In the genomic region with DNA sequence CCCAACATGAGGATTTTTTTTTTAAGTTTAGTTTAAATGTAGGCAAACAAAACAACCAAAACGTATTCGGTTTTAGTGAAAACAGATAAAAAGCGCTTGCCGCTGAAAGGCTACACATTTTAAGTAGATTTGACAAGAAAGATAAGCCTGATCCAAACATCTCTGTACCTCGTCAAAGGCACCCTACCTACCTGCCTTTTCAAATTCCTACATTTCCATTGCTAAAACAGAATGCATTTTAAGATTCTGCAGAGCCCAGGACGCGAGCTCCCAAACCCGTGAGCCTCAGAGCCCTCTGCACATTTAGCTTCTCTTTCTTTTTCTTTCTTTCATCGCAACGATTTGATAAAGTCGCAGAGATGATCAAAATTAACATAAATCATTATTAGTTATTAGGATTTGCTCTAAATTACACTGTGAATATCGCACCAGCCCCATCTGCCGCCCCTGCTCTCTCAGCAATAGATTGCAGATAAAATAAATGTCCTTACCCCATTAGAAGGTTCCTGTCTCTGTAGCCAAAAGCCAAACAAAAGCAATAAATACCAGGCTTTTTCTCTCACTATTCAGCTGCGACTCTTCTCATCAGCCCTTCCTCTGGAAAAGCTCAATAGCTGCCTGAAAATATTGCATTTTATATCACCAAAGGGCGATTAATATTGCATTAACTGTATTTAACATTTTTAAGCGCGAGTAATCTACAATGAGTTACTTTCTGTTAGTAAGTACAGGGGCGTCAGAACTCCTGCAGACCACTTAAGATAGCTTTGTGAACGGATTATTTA, we compare ENCODE assay signal across 18 mouse cellular contexts. TPM values are rescaled to one million over a fixed set of nuclear protein-coding genes. Genes with fewer than 3 reads are reported as not detected.
DNase-seq lines count a peak whose midpoint lies in the region; ATAC-seq lines count a peak whose summit lies in the region.
"Had no signal": no experiment of that assay in that cellular context is flagged by ENCODE, and none has a peak within 500 bp of the region (broad histone marks: within the 10 kb centered on the region; RNA-seq: fewer than 3 reads in every experiment).

No protein-coding gene starts in this region.

- peaks cover 6% of the 10 kb centered on the region for H3K4me1 ChIP-seq in forebrain, embryonic 14.5 days (ENCODE audit: control insufficient read depth, insufficient read depth, low read length)
- peaks cover 17% of the 10 kb centered on the region for H3K4me1 ChIP-seq in forebrain, embryonic 12.5 days
- peaks cover 16% of the 10 kb centered on the region for H3K4me1 ChIP-seq in hindbrain, embryonic 13.5 days (replicated peaks)
- peaks cover 11% of the 10 kb centered on the region for H3K4me1 ChIP-seq in midbrain, embryonic 12.5 days
- peaks cover 11% of the 10 kb centered on the region; the same call in 1 of the 2 replicates for H3K4me1 ChIP-seq in neural tube, embryonic 15.5 days
- no peaks in the 10 kb centered on the region; the same call in 1 of the 2 replicates for H3K4me1 ChIP-seq in liver, embryonic 11.5 days (replicated peaks; ENCODE audit: control insufficient read depth, insufficient read depth, low read length)

- no peak overlapping the region for H3K4me3 ChIP-seq in forebrain, embryonic 14.5 days (ENCODE audit: low read depth, low read length)
- no peak overlapping the region for H3K4me3 ChIP-seq in forebrain, embryonic 12.5 days (replicated peaks)
- H3K4me3 ChIP-seq in hindbrain, embryonic 13.5 days: peak overlapping the region; percentile 22; the same call in 1 of the 2 replicates
- peak overlapping the region; percentile 27 for H3K4me3 ChIP-seq in midbrain, embryonic 12.5 days
- peak overlapping the region; percentile 20 for H3K4me3 ChIP-seq in neural tube, embryonic 15.5 days (replicated peaks)
- no peak overlapping the region for H3K4me3 ChIP-seq in liver, embryonic 11.5 days (ENCODE audit: low read depth, low read length)
- H3K4me3 ChIP-seq: forebrain, embryonic 15.5 days; gastrocnemius, adult 2 months; liver, embryonic 12.5 days; megakaryocyte, embryonic 14.5 days had no signal

- H3K27ac ChIP-seq in forebrain, embryonic 14.5 days (ENCODE audit: low read depth, low read length): no peak overlapping the region
- H3K27ac ChIP-seq in forebrain, embryonic 12.5 days: no peak overlapping the region
- H3K27ac ChIP-seq in hindbrain, embryonic 13.5 days: peak overlapping the region; percentile 55; the same call in 1 of the 2 replicates
- peak overlapping the region; percentile 63 for H3K27ac ChIP-seq in midbrain, embryonic 12.5 days (replicated peaks)
- H3K27ac ChIP-seq in neural tube, embryonic 15.5 days (replicated peaks): peak overlapping the region; percentile 54
- H3K27ac ChIP-seq in liver, embryonic 11.5 days (ENCODE audit: low read depth, low read length): no peak overlapping the region
- H3K27ac ChIP-seq: forebrain, embryonic 15.5 days; gastrocnemius, adult 2 months; liver, embryonic 12.5 days had no signal

- no peaks in the 10 kb centered on the region for H3K36me3 ChIP-seq in forebrain, embryonic 14.5 days (ENCODE audit: control insufficient read depth, insufficient read depth, low read length)
- H3K36me3 ChIP-seq in forebrain, embryonic 12.5 days (replicated peaks): no peaks in the 10 kb centered on the region
- no peaks in the 10 kb centered on the region for H3K36me3 ChIP-seq in hindbrain, embryonic 13.5 days
- H3K36me3 ChIP-seq in midbrain, embryonic 12.5 days: no peaks in the 10 kb centered on the region
- H3K36me3 ChIP-seq in neural tube, embryonic 15.5 days: no peaks in the 10 kb centered on the region
- no peaks in the 10 kb centered on the region for H3K36me3 ChIP-seq in liver, embryonic 11.5 days (ENCODE audit: control insufficient read depth, insufficient read depth, low read length)
- H3K36me3 ChIP-seq: forebrain, embryonic 15.5 days; liver, embryonic 12.5 days had no signal

- no peak overlapping the region for H3K9ac ChIP-seq in forebrain, embryonic 14.5 days (ENCODE audit: low read length)
- no peak overlapping the region for H3K9ac ChIP-seq in forebrain, embryonic 12.5 days
- H3K9ac ChIP-seq in hindbrain, embryonic 13.5 days: no peak overlapping the region; the same call in none of the 2 replicates
- H3K9ac ChIP-seq in midbrain, embryonic 12.5 days (replicated peaks): 0 out of 2 replicates have a peak overlapping the region, but pooled peaks have one; percentile 20
- H3K9ac ChIP-seq in neural tube, embryonic 15.5 days (replicated peaks): no peak overlapping the region
- no peak overlapping the region for H3K9ac ChIP-seq in liver, embryonic 11.5 days (ENCODE audit: low read depth, low read length)
- H3K9ac ChIP-seq: forebrain, embryonic 15.5 days; liver, embryonic 12.5 days had no signal

- no peak overlapping the region for H3K4me2 ChIP-seq in forebrain, embryonic 14.5 days (ENCODE audit: low read length)
- no peak overlapping the region for H3K4me2 ChIP-seq in forebrain, embryonic 12.5 days
- H3K4me2 ChIP-seq in hindbrain, embryonic 13.5 days: peak overlapping the region; percentile 54
- peak overlapping the region; percentile 55 for H3K4me2 ChIP-seq in midbrain, embryonic 12.5 days (replicated peaks)
- peak overlapping the region; percentile 45 for H3K4me2 ChIP-seq in neural tube, embryonic 15.5 days
- H3K4me2 ChIP-seq in liver, embryonic 11.5 days: no peak overlapping the region
- H3K4me2 ChIP-seq: forebrain, embryonic 15.5 days; liver, embryonic 12.5 days had no signal

- ATAC-seq in forebrain, embryonic 14.5 days: no peak
- no peak for ATAC-seq in forebrain, embryonic 12.5 days (ENCODE audit: low FRiP score)
- no peak for ATAC-seq in hindbrain, embryonic 13.5 days (ENCODE audit: low FRiP score)
- no peak for ATAC-seq in midbrain, embryonic 12.5 days (ENCODE audit: low FRiP score, low read depth)
- no peak for ATAC-seq in neural tube, embryonic 15.5 days (ENCODE audit: low FRiP score)
- ATAC-seq in erythroid progenitor cell, adult 5-6 weeks (replicated peaks; ENCODE audit: low FRiP score, poor library complexity, severe bottlenecking): no peak
- no peak for ATAC-seq in liver, embryonic 11.5 days (replicated peaks; ENCODE audit: low FRiP score)
- ATAC-seq: activated CD4-positive, CD25-positive, alpha-beta regulatory T cell, adult 4 months; forebrain, embryonic 15.5 days; intestine, postnatal 0 days; liver, embryonic 12.5 days; lung, postnatal 0 days had no signal

- WGBS in forebrain, embryonic 14.5 days: under 1% methylated on average over 19 of the region's 19 CpGs
- under 1% methylated on average over 19 of the region's 19 CpGs for WGBS in forebrain, embryonic 12.5 days
- under 1% methylated on average over 19 of the region's 19 CpGs for WGBS in hindbrain, embryonic 13.5 days
- under 1% methylated on average over 19 of the region's 19 CpGs for WGBS in midbrain, embryonic 12.5 days
- 1% methylated on average over 19 of the region's 19 CpGs for WGBS in neural tube, embryonic 15.5 days
- 2% methylated on average over 19 of the region's 19 CpGs for WGBS in liver, embryonic 11.5 days

- H3K27me3 ChIP-seq in forebrain, embryonic 14.5 days (replicated peaks; ENCODE audit: control insufficient read depth, insufficient read depth, low read length): peaks cover 64% of the 10 kb centered on the region
- H3K27me3 ChIP-seq in forebrain, embryonic 12.5 days: peaks cover 69% of the 10 kb centered on the region
- H3K27me3 ChIP-seq in hindbrain, embryonic 13.5 days: peaks cover 71% of the 10 kb centered on the region
- peaks cover 62% of the 10 kb centered on the region for H3K27me3 ChIP-seq in midbrain, embryonic 12.5 days
- H3K27me3 ChIP-seq in neural tube, embryonic 15.5 days (replicated peaks): peaks cover 55% of the 10 kb centered on the region
- peaks cover 67% of the 10 kb centered on the region for H3K27me3 ChIP-seq in liver, embryonic 11.5 days (replicated peaks; ENCODE audit: control insufficient read depth, insufficient read depth, low read length)

- DNase-seq in forebrain, embryonic 14.5 days (ENCODE audit: low spot score): peak; percentile 23
- no peak for DNase-seq in liver, embryonic 11.5 days (ENCODE audit: low spot score)
- DNase-seq in gastrocnemius, adult 18-20 months (ENCODE audit: low spot score): no peak
- DNase-seq: gastrocnemius, adult 2 months; kidney, postnatal 25 days; thymus, postnatal 4 days had no signal

- H3K9me3 ChIP-seq in forebrain, embryonic 14.5 days (replicated peaks; ENCODE audit: control insufficient read depth, low read length): no peaks in the 10 kb centered on the region
- no peaks in the 10 kb centered on the region for H3K9me3 ChIP-seq in forebrain, embryonic 12.5 days
- H3K9me3 ChIP-seq in hindbrain, embryonic 13.5 days: no peaks in the 10 kb centered on the region
- H3K9me3 ChIP-seq in midbrain, embryonic 12.5 days: no peaks in the 10 kb centered on the region
- no peaks in the 10 kb centered on the region for H3K9me3 ChIP-seq in neural tube, embryonic 15.5 days (replicated peaks)
- no peaks in the 10 kb centered on the region for H3K9me3 ChIP-seq in liver, embryonic 11.5 days (ENCODE audit: control insufficient read depth, low read length)
- H3K9me3 ChIP-seq: forebrain, embryonic 15.5 days; liver, embryonic 12.5 days; megakaryocyte, embryonic 14.5 days had no signal

RNA-seq across cellular contexts. Expression of a gene that starts 8.9 kb away (rescaled TPM):
- polyA plus RNA-seq in forebrain, embryonic 14.5 days (2014; fragmentation: Nextera tagmentation; extraction: Ambion mirVana): 1.4 and 3.0 TPM in 2 replicates
- 2.2 and 4.8 TPM in 2 replicates for polyA plus RNA-seq in forebrain, embryonic 12.5 days (2016; fragmentation: Nextera tagmentation; extraction: Ambion mirVana)
- 83.5 and 84.1 TPM in 2 replicates for polyA plus RNA-seq in hindbrain, embryonic 13.5 days (2015; fragmentation: Nextera tagmentation; extraction: Ambion mirVana)
- polyA plus RNA-seq in midbrain, embryonic 12.5 days (2016; fragmentation: Nextera tagmentation; extraction: Ambion mirVana): 99.6 and 113 TPM in 2 replicates
- polyA plus RNA-seq in neural tube, embryonic 15.5 days (2015; fragmentation: Nextera tagmentation; extraction: Ambion mirVana): 58.7 and 73.4 TPM in 2 replicates
- not detected in 2 replicates for total RNA-seq in erythroid progenitor cell, adult 5-6 weeks (2015; ENCODE audit: low replicate concordance)
- total RNA-seq in erythroid progenitor cell, adult 5-6 weeks (2017; ENCODE audit: low replicate concordance): not detected in 2 replicates
- polyA plus RNA-seq in liver, embryonic 11.5 days (2014; fragmentation: Nextera tagmentation; extraction: Ambion mirVana): 0.23 and 0.40 TPM in 2 replicates
- 1 to 10 TPM; 1.3 to 1.4 TPM for total RNA-seq in gastrocnemius, adult 18-20 months (2021)
- total RNA-seq: layer of hippocampus, postnatal 10 days had no signal

Comparison
In these comparisons a context has a peak if more than half of its experiments do, and no peak if none do; other contexts are left out.
1. H3K27ac ChIP-seq: peak in hindbrain, embryonic 13.5 days (single experiment), midbrain, embryonic 12.5 days (single experiment) and neural tube, embryonic 15.5 days (single experiment); none in forebrain, embryonic 14.5 days (single experiment), forebrain, embryonic 12.5 days (single experiment) and liver, embryonic 11.5 days (single experiment).
2. H3K4me2 ChIP-seq: peak in hindbrain, embryonic 13.5 days (single experiment), midbrain, embryonic 12.5 days (single experiment) and neural tube, embryonic 15.5 days (single experiment); none in forebrain, embryonic 14.5 days (single experiment), forebrain, embryonic 12.5 days (single experiment) and liver, embryonic 11.5 days (single experiment).
3. H3K4me3 ChIP-seq: peak in hindbrain, embryonic 13.5 days (single experiment), midbrain, embryonic 12.5 days (single experiment) and neural tube, embryonic 15.5 days (single experiment); none in forebrain, embryonic 14.5 days (single experiment), forebrain, embryonic 12.5 days (single experiment) and liver, embryonic 11.5 days (single experiment).
4. RNA of a gene that starts 8.9 kb away (polyA plus RNA-seq): 99.6 to 113 TPM in midbrain, embryonic 12.5 days, 83.5 to 84.1 TPM in hindbrain, embryonic 13.5 days and 58.7 to 73.4 TPM in neural tube, embryonic 15.5 days; 2.2 to 4.8 TPM in forebrain, embryonic 12.5 days, 1.4 to 3.0 TPM in forebrain, embryonic 14.5 days and 0.23 to 0.40 TPM in liver, embryonic 11.5 days; every median in the first group is over 10 times any median in the second.